Mouse (Mus musculus): ENCODE results near the gene Lamtor1. TPM values are rescaled to one million over a fixed set of nuclear protein-coding genes. Genes with fewer than 3 reads are reported as not detected.

Lamtor1 gene
- polyA plus RNA-seq, 1 experiment from 2014 or later: 131 TPM

DNA sequence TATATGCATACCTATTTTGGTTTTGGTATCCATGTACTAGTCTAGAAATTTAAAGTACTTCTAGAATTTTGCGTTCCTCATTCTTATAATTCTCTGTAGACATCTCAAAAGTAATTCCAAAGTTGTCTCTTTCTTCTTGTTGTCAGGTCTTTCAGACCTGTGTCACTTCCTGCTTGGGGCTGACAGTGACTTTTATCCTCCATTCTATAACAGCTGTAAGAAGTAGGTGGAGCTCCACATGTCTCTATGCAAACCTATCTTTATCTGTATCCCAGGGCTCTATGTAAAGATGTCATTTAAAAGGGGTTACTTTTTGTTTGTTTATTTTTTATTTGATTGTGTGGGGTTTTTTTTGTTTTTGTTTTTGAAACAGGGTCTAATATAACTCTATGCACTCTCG lies 57.9 kb downstream of the Lamtor1 start:
- Histone ChIP-seq H3K9me3 (no peaks in the 10 kb centered on the region), H3K4me1 (peaks cover 4% of the 10 kb centered on the region), H3K9ac (replicated peaks) (no peak overlapping the region), H3K4me2 (replicated peaks) (no peak overlapping the region), H3K27me3 (no peaks in the 10 kb centered on the region), H3K36me3 (no peaks in the 10 kb centered on the region), H3K27ac (replicated peaks) (no peak overlapping the region), H3K4me3 (no peak overlapping the region)
- 100% methylated on average over 2 of the region's 2 CpGs for WGBS
- no peak for ATAC-seq (ENCODE audit: low FRiP score, low read depth)

DNA sequence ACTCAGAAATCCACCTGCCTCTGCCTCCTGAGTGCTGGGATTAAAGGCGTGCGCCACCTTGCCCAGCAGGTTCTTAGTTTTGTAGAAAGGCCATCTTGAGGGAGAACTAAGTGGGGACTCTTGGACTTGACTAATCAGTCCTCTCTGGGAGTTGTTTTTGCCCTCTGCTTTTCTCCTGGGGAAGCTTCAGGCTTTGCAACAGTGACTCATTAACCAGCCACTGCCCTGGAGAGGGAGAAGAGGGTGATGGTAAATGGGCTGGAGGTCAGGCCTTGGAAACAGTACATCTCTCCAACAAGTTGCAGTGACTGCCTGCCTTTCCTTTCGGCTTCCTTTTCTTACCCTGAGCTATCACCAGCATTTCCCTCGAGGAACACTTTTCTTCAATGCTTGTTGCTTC lies 58.8 kb downstream of the Lamtor1 start:
- H3K27me3 ChIP-seq: no peaks in the 10 kb centered on the region
- 91% methylated on average over 4 of the region's 4 CpGs for WGBS

DNA sequence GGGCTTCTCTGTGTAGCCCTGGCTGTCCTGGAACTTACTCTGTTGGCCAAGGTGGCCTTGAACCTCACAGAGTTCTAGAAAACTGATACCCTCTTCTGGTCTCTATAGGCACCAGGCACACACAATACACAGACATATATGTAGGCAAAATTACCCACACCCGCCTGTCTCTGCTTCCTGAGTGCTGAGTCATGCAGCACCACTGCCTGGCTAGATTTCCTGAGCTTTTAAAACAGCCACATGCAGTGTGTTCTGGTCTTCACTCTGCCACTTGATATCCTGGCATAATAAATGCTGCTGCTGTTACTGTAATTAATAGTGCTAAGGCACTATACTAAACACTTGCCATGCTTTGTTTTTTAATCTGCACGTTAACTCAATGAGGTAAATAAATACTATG lies 59.9 kb downstream of the Lamtor1 start:
- H3K27ac ChIP-seq (replicated peaks): no peak overlapping the region
- H3K36me3 ChIP-seq: no peaks in the 10 kb centered on the region
- no peaks in the 10 kb centered on the region for H3K27me3 ChIP-seq
- H3K9me3 ChIP-seq: no peaks in the 10 kb centered on the region
- H3K4me3 ChIP-seq: no peak overlapping the region
- H3K4me1 ChIP-seq: peaks cover 14% of the 10 kb centered on the region
- 82% methylated on average over 2 of the region's 2 CpGs for whole genome bisulfite sequencing
- ATAC-seq (ENCODE audit: low FRiP score, low read depth): no peak
- H3K4me2 ChIP-seq (replicated peaks): no peak overlapping the region
- H3K9ac ChIP-seq (replicated peaks): no peak overlapping the region

More for the DNA sequence above, 58.8 kb downstream of the Lamtor1 start:
- no peaks in the 10 kb centered on the region for H3K9me3 ChIP-seq
- no peak for ATAC-seq (ENCODE audit: low FRiP score, low read depth)
- no peak overlapping the region for H3K4me3 ChIP-seq
- H3K36me3 ChIP-seq: no peaks in the 10 kb centered on the region
- H3K4me1 ChIP-seq: peaks cover 12% of the 10 kb centered on the region
- H3K4me2 ChIP-seq (replicated peaks): no peak overlapping the region
- no peak overlapping the region for H3K9ac ChIP-seq (replicated peaks)
- no peak overlapping the region for H3K27ac ChIP-seq (replicated peaks)

DNA sequence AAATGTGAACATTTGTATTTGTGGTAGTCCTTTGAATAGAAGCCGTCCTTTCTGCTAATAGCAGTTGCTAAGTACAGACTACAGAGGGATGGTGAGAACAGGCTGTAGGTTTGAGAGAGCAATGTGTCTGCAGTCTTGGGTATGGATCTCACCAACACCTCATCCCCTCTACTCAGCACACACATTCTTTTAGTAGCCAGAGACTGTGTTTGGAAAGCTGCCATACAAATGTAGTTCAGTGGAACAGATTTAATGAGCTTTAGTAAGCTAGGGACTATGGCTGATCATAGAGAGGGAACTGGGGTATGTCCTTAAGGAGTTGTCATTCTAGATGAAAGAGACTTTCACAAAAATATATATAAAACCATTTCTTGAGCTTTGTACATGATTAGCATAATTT lies 61.6 kb downstream of the Lamtor1 start:
- Histone ChIP-seq H3K27ac (replicated peaks) (no peak overlapping the region), H3K4me1 (peaks cover 28% of the 10 kb centered on the region), H3K4me3 (no peak overlapping the region), H3K4me2 (replicated peaks) (no peak overlapping the region), H3K9ac (replicated peaks) (no peak overlapping the region), H3K27me3 (no peaks in the 10 kb centered on the region), H3K36me3 (no peaks in the 10 kb centered on the region), H3K9me3 (no peaks in the 10 kb centered on the region)
- 100% methylated on average over 1 of the region's 1 CpGs for WGBS
- no peak for ATAC-seq (ENCODE audit: low FRiP score, low read depth)

DNA sequence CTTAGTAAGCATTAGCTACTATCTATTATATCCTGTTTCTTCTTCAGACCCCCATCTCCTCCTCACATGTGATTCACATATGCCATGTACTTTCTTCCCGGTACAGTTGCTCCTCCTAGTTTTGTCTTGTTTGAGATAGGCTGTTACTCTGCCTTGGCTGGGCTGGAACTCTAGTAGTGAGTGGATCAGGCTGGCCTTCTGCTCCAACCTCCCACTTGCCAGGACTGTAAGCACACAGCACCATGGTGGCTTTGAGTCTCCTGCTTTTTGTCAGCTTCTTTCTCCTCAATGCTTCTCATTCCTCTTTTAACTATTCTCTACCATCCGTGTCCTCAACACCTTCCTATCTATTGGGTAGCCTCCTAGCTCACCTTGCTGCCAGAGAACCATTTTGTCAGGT lies 63.0 kb downstream of the Lamtor1 start:
- peak overlapping the region; percentile 100 for H3K27ac ChIP-seq (replicated peaks)
- ATAC-seq (ENCODE audit: low FRiP score, low read depth): no peak
- peak overlapping the region; percentile 39; the same call in 1 of the 2 replicates for H3K9ac ChIP-seq (replicated peaks)
- H3K4me2 ChIP-seq (replicated peaks): peak overlapping the region; percentile 71
- H3K4me1 ChIP-seq: peaks cover 42% of the 10 kb centered on the region
- H3K36me3 ChIP-seq: no peaks in the 10 kb centered on the region
- no peaks in the 10 kb centered on the region for H3K9me3 ChIP-seq
- no peaks in the 10 kb centered on the region for H3K27me3 ChIP-seq
- H3K4me3 ChIP-seq: no peak overlapping the region
- 73% methylated on average over 2 of the region's 2 CpGs for whole genome bisulfite sequencing

DNA sequence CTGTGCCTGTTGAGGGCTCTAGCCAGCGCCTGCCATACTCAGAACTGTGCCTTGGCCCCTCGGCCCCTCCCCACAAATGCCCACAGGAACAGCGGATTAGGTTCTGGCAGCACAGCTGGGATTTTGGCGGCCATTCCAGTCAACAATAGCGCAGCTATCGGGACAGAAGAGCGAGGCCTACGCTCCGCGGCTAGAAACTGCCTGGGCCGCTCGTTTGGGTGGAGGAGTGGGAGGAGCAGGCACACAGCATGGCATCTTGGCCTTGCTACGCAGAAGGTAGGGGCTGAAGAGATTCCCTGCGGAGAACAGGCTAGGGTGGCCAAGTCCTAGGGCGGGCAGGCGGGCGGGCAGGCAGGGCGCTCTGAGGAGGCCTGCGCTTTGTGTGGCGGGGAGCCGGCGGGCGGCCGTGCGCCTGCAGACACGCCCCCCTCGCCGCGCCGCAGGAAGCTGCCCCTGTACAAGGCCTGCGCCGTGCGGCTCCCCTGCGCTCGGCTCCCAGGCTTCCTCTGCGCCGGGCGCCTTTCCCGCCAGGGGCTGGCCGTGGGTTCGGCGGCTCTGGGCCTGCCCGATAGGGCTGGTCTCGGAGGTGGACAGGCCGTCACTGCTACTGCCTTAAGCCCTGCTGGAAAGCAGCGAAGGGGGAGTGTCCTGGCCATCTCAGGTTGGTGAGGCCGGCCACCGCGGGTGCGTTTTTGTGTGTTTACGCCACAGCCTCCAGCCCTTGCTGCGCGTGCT lies 64.2 kb downstream of the Lamtor1 start:
- no peaks in the 10 kb centered on the region for H3K36me3 ChIP-seq
- H3K9ac ChIP-seq (replicated peaks): peak overlapping the region; percentile 87
- peak overlapping the region; percentile 100 for H3K27ac ChIP-seq (replicated peaks)
- H3K4me1 ChIP-seq: peaks cover 50% of the 10 kb centered on the region
- peak overlapping the region; percentile 71 for H3K4me2 ChIP-seq (replicated peaks)
- ATAC-seq (ENCODE audit: low FRiP score, low read depth): peak; percentile 95
- under 1% methylated on average over 45 of the region's 53 CpGs for WGBS
- H3K9me3 ChIP-seq: no peaks in the 10 kb centered on the region
- peak overlapping the region; percentile 66 for H3K4me3 ChIP-seq
- H3K27me3 ChIP-seq: no peaks in the 10 kb centered on the region

DNA sequence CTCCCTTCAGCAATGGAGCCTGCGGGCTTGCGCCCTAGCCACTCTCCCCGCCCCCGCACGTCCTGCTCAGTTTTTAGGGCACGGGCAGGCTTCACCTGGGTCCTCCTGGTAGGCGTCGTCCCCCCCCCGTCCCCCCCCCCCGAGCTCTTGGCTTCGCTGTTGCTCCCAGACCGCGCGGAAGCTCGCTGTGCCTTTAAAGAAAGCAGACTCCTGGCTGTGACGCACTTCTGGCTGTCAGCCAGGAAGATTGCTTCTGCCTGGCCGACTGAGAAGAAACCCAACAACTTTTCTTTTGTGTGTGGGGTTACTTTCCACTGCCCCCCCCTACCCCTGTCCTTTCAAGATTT lies 64.7 kb downstream of the Lamtor1 start:
- Histone ChIP-seq H3K27me3 (no peaks in the 10 kb centered on the region), H3K36me3 (no peaks in the 10 kb centered on the region)
- WGBS: 0% methylated on average over 8 of the region's 17 CpGs

DNA sequence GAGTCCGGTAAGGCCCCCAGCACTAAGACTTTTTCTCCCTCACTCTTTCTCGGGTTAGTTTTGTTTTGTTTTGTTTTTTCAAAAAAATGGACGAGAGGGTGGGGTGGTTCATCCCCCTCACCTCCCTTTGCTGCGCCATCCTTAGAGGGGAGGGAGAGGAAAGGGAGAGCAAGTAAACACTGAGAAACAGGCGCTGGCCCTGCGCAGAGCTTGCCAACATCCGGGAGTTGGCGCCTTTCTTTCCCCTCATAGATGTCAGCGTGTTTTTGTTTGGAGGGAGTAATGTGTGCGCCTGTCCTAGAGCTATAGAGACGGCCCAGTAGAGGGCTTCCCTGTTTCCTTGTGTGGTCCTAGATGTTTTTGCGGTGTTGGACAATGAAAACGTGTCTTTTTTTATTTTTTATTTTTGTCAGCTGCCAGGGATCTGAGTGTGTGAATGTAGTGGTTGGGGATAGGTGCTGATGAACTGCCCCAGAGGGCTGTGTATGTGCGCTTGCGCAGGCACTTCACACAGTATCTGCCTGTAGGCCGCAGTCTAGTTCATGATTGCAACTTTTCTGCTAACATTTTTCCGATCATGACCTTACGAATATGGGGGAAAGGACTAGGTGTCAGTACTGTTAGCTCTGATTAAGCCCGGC lies 65.2 kb downstream of the Lamtor1 start:
- Histone ChIP-seq H3K4me2 (replicated peaks) (peak overlapping the region; percentile 71), H3K36me3 (no peaks in the 10 kb centered on the region), H3K9me3 (no peaks in the 10 kb centered on the region), H3K27ac (replicated peaks) (peak overlapping the region; percentile 100), H3K4me3 (peak overlapping the region; percentile 66), H3K9ac (replicated peaks) (peak overlapping the region; percentile 87), H3K4me1 (peaks cover 50% of the 10 kb centered on the region), H3K27me3 (no peaks in the 10 kb centered on the region)
- WGBS: 6% methylated on average over 19 of the region's 19 CpGs
- peak; percentile 59 for ATAC-seq (ENCODE audit: low FRiP score, low read depth)

More for the DNA sequence above, 64.7 kb downstream of the Lamtor1 start:
- peak; percentile 69 for ATAC-seq (ENCODE audit: low FRiP score, low read depth)
- H3K27ac ChIP-seq (replicated peaks): peak overlapping the region; percentile 100
- H3K4me3 ChIP-seq: peak overlapping the region; percentile 66
- peak overlapping the region; percentile 71 for H3K4me2 ChIP-seq (replicated peaks)
- H3K9ac ChIP-seq (replicated peaks): peak overlapping the region; percentile 87
- H3K9me3 ChIP-seq: no peaks in the 10 kb centered on the region
- H3K4me1 ChIP-seq: peaks cover 50% of the 10 kb centered on the region

DNA sequence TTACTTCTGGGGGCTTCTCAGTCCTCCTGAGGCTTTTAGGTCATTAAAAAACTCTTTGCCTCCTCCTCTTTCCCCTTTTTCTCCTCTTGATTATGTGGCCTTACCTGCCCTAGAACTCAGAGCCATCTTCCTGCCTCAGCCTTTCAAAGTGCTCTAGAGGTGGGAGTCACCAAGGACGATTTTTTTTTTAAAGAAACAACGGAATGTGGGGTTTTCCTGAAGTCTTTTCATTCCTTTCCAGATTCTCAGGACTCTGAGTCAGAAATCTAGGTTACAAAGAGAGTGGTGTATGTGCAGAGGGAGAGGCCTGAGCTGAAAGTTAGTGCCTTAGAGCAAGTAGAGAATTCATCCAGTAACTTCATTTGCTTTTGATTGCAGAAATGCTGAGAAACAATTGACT lies 66.0 kb downstream of the Lamtor1 start:
- WGBS: 49% methylated on average over 2 of the region's 2 CpGs

DNA sequence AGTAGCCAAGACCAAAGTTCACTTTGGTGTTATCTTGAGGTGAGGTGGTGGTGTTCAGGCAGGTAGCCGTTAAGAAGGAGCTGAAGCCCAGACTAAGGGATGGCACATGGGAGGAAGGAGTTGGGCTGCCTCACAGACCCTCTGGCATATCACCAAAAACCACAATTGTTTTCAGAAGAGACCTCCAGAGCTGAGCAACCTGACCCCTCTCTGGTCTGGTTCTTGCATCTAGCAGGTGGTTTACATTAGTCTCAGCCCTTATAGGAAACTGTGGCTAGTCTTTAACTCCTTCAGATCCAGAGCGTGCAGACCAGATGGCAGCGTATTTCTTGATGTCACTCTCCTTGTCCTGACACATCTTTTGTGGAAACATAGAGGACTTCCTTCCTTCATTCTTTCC lies 68.0 kb downstream of the Lamtor1 start:
- Histone ChIP-seq H3K9ac (replicated peaks) (no peak overlapping the region), H3K9me3 (no peaks in the 10 kb centered on the region), H3K36me3 (0 out of 2 replicates have a peak, but pooled peaks cover 10% of the 10 kb centered on the region), H3K27me3 (no peaks in the 10 kb centered on the region), H3K27ac (replicated peaks) (no peak overlapping the region), H3K4me1 (peaks cover 45% of the 10 kb centered on the region), H3K4me2 (replicated peaks) (no peak overlapping the region), H3K4me3 (no peak overlapping the region)
- no peak for ATAC-seq (ENCODE audit: low FRiP score, low read depth)
- 88% methylated on average over 3 of the region's 3 CpGs for WGBS

More for the DNA sequence above, 66.0 kb downstream of the Lamtor1 start:
- ATAC-seq (ENCODE audit: low FRiP score, low read depth): no peak
- H3K9ac ChIP-seq (replicated peaks): peak overlapping the region; percentile 87
- peak overlapping the region; percentile 66 for H3K4me3 ChIP-seq
- H3K27me3 ChIP-seq: no peaks in the 10 kb centered on the region
- H3K4me2 ChIP-seq (replicated peaks): peak overlapping the region; percentile 71
- peaks cover 50% of the 10 kb centered on the region for H3K4me1 ChIP-seq
- peak overlapping the region; percentile 100 for H3K27ac ChIP-seq (replicated peaks)
- H3K36me3 ChIP-seq: 0 out of 2 replicates have a peak, but pooled peaks cover 1% of the 10 kb centered on the region
- H3K9me3 ChIP-seq: no peaks in the 10 kb centered on the region

DNA sequence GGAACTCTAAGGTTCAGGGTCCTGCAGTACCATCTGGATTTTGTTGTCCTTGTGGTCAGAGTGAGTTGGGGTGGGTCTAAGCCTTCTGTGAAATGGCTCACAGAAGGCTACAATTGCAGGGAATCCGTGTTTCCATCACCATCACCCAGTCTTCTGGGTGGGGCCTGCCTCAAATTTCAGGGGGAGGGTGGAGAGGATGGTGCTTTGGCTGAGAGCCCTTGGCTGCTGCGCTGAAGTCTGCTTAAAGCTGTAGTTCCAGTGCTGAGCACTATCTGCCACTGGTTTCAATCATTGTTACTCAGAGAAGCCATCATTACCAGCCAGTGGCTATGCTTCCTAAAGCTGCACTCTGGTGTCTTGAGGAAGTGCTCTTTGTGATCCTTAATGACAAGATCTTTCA lies 68.8 kb downstream of the Lamtor1 start:
- peaks cover 38% of the 10 kb centered on the region for H3K4me1 ChIP-seq
- H3K9ac ChIP-seq (replicated peaks): no peak overlapping the region
- 0 out of 2 replicates have a peak, but pooled peaks cover 10% of the 10 kb centered on the region for H3K36me3 ChIP-seq
- H3K4me3 ChIP-seq: no peak overlapping the region
- H3K27ac ChIP-seq (replicated peaks): no peak overlapping the region
- 76% methylated on average over 2 of the region's 2 CpGs for WGBS
- no peak overlapping the region for H3K4me2 ChIP-seq (replicated peaks)
- H3K9me3 ChIP-seq: no peaks in the 10 kb centered on the region
- H3K27me3 ChIP-seq: no peaks in the 10 kb centered on the region
- no peak for ATAC-seq (ENCODE audit: low FRiP score, low read depth)

Measured in midbrain, embryonic 12.5 days (tissue).